Mouse (Mus musculus): ENCODE data around the gene Szt2. TPM values are rescaled to one million over a fixed set of nuclear protein-coding genes. Genes with fewer than 3 reads are reported as not detected.
A peak's percentile ranks its signal among the peaks of the same experiment; 100 is the strongest.

Szt2 gene
- polyA plus RNA-seq, 1 experiment from 2014 or later: 6.1 TPM

DNA sequence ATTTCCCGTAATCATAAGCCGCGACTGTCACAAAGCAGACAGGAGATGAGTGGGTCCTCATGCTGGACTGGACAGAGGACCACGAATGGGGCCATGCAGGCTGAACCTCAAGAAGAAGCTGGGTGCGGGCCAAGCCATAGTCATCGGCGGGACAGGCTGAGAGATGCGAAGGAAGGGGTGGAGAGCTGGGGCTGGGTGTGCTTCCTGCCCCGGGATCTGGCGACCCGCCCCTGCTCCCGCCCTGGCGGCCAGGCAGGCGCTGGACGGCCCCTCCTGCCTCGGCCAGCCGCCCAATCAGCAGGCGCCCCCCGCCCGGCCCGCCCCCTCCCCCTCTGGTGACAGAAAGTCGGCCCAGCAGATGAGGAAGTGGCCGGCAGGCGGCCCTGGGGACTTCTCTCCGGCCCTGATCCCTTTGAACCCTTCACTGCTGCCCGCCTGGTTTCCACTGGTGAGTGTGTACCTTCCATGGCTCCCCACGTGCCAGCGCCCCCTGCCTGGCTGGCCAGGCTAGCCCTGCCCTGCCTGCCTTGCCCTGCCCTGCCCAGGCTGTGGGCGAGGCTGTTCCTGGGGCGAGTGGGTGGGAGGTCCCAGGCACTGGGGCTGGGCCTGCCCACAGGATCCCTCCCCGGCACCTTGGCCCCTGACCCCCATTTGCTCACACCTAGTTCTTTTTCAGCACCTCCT is 18.8 kb upstream of the Szt2 start, which contains the start of gene Elovl1:
Gene Elovl1 (plus strand): TSS at position 326 of the 684 bp plus-strand sequence.
- Histone ChIP-seq H3K9me3 (ENCODE audit: low read length) (no peaks in the 10 kb centered on the region), H3K9ac (replicated peaks; ENCODE audit: low read depth) (peak within 1 kb of the TSS; percentile 80), H3K4me1 (ENCODE audit: insufficient read depth, low read depth, low read length) (peaks cover 24% of the 10 kb centered on the region; the same call in 1 of the 2 replicates), H3K4me2 (replicated peaks; ENCODE audit: low read depth, low read length) (peak within 1 kb of the TSS; percentile 83), H3K4me3 (ENCODE audit: low read depth, low read length) (peak within 1 kb of the TSS; percentile 71), H3K36me3 (ENCODE audit: insufficient read depth, low read length) (peaks cover 9% of the 10 kb centered on the region; the same call in 1 of the 2 replicates), H3K27me3 (replicated peaks; ENCODE audit: insufficient read depth, low read length) (no peaks in the 10 kb centered on the region), H3K27ac (ENCODE audit: low read length) (peak within 1 kb of the TSS; percentile 96)
- peak; percentile 98 for DNase-seq (ENCODE audit: low spot score)
- WGBS: under 1% methylated on average over 21 of the region's 31 CpGs
- TF ChIP-seq CTCF (IDR thresholded peaks at IDR 0.05) (peak; percentile 73), EP300 (IDR thresholded peaks at IDR 0.05) (no peak)
- ATAC-seq: peak; percentile 96

DNA sequence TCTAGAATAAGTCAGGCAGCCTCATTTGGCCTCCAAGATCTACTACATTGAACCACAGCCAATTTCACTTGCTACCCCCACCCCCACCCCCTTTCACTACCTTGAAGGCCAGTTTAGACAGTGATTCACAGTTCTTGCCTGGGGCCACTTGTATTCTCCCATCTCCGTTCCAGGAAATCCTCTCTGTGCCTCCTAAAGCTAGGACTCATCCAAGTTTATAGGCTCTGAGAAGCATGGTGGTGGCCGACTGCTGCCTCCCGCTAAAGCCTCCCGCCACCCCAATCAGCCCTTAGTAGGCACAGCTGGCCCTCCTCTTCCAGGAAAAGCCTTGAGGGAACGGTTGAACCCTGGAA is 18.3 kb upstream of the Szt2 start:
- TF ChIP-seq CTCF (IDR thresholded peaks at IDR 0.05) (no peak), EP300 (IDR thresholded peaks at IDR 0.05) (no peak)
- WGBS: 3% methylated on average over 5 of the region's 5 CpGs
- Histone ChIP-seq H3K4me2 (replicated peaks; ENCODE audit: low read depth, low read length) (peak overlapping the region; percentile 83), H3K36me3 (ENCODE audit: insufficient read depth, low read length) (peaks cover 7% of the 10 kb centered on the region; the same call in 1 of the 2 replicates), H3K4me3 (ENCODE audit: low read depth, low read length) (peak overlapping the region; percentile 71), H3K9ac (replicated peaks; ENCODE audit: low read depth) (peak overlapping the region; percentile 80; the same call in 1 of the 2 replicates), H3K9me3 (ENCODE audit: low read length) (no peaks in the 10 kb centered on the region), H3K27me3 (replicated peaks; ENCODE audit: insufficient read depth, low read length) (no peaks in the 10 kb centered on the region), H3K27ac (ENCODE audit: low read length) (peak overlapping the region; percentile 96), H3K4me1 (ENCODE audit: insufficient read depth, low read depth, low read length) (peaks cover 24% of the 10 kb centered on the region; the same call in 1 of the 2 replicates)
- ATAC-seq (peak; percentile 15), DNase-seq (ENCODE audit: low spot score) (no peak)

DNA sequence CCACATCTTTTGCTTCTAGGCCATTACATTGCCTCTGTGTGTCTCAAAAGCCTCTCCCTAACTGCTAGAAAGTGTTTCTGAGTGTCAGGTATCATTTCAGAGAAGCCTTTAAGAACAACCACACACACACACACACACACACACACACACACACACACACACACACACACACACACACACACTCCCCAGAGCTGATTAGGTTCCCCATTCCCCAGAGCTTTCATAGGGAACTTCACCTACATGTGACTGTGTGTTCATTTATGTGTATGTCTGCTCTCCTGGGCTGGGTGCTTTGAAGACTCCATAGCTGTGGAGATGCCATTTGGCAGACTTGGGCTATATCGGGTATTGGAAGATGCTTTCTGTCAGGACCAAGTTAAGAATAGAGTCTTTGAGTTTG is 16.3 kb upstream of the Szt2 start:
- no peak for ATAC-seq
- H3K4me1 ChIP-seq (ENCODE audit: insufficient read depth, low read depth, low read length): peaks cover 24% of the 10 kb centered on the region; the same call in 1 of the 2 replicates
- peaks cover 11% of the 10 kb centered on the region; the same call in 1 of the 2 replicates for H3K36me3 ChIP-seq (ENCODE audit: insufficient read depth, low read length)
- TF ChIP-seq CTCF (IDR thresholded peaks at IDR 0.05) (no peak), EP300 (IDR thresholded peaks at IDR 0.05) (no peak)
- no peaks in the 10 kb centered on the region for H3K27me3 ChIP-seq (replicated peaks; ENCODE audit: insufficient read depth, low read length)
- WGBS: 95% methylated on average over 1 of the region's 1 CpGs
- no peak overlapping the region for H3K4me3 ChIP-seq (ENCODE audit: low read depth, low read length)
- no peak overlapping the region for H3K9ac ChIP-seq (replicated peaks; ENCODE audit: low read depth)
- peak overlapping the region; percentile 69 for H3K27ac ChIP-seq (ENCODE audit: low read length)
- H3K9me3 ChIP-seq (ENCODE audit: low read length): no peaks in the 10 kb centered on the region
- H3K4me2 ChIP-seq (replicated peaks; ENCODE audit: low read depth, low read length): no peak overlapping the region
- no peak for DNase-seq (ENCODE audit: low spot score)

DNA sequence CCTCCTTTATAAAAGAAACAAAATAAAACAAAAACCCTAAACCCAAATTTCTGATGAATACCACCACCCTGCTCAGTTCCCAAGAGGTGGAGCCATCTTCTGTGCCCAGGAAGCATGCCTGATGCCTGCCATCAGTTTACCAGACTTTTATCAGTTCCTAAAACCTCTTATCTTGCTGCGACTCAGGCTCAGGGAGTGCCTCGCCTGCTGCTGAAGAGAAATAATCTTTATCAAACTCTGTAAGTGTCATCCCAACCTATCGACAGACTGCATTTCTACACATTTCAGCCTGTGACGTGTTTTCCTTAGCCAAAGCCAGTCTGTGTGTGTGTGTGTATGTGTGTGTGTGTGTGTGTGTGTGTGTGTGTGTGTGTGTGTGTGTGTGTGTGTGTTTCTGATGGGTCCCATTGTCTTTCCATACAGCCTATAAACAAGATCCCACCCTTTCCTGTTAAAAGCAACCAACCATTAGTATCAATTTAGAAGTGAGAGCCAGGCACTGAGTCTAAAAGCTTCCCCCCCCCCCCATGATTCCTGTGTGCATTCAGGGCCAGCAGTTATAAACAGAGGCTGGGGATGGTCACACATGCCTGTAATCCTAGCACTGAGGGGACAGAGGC is 15.6 kb upstream of the Szt2 start:
- ATAC-seq (peak; percentile 4), DNase-seq (ENCODE audit: low spot score) (peak; percentile 60)
- TF ChIP-seq CTCF (IDR thresholded peaks at IDR 0.05) (no peak), EP300 (IDR thresholded peaks at IDR 0.05) (peak; percentile 52)
- Histone ChIP-seq H3K36me3 (ENCODE audit: insufficient read depth, low read length) (peaks cover 15% of the 10 kb centered on the region; the same call in 1 of the 2 replicates), H3K27ac (ENCODE audit: low read length) (peak overlapping the region; percentile 69; the same call in 1 of the 2 replicates), H3K27me3 (replicated peaks; ENCODE audit: insufficient read depth, low read length) (no peaks in the 10 kb centered on the region), H3K9ac (replicated peaks; ENCODE audit: low read depth) (no peak overlapping the region), H3K4me3 (ENCODE audit: low read depth, low read length) (no peak overlapping the region), H3K4me1 (ENCODE audit: insufficient read depth, low read depth, low read length) (peaks cover 19% of the 10 kb centered on the region; the same call in 1 of the 2 replicates), H3K9me3 (ENCODE audit: low read length) (no peaks in the 10 kb centered on the region), H3K4me2 (replicated peaks; ENCODE audit: low read depth, low read length) (no peak overlapping the region)
- WGBS: 48% methylated on average over 4 of the region's 4 CpGs

DNA sequence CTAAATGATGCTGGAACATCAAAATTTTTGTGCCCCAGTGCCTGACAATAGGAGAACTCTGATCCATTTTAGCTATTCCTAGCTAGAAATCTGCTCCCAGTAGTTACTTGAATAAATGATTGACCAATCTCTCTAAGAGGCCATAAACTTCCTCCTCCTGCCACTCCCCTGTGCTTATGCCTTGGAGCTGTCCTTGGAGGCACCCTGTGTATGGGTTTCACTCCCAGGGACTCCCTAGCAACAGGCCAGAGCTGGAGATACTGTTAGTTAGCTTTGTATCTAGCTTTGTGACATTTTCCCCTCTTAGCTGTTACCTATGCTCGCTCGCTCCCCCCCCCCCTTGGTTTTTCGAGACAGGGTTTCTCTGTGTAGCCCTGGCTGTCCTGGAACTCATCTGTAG is 12.3 kb upstream of the Szt2 start:
- TF ChIP-seq CTCF (IDR thresholded peaks at IDR 0.05) (no peak), EP300 (IDR thresholded peaks at IDR 0.05) (no peak)
- Histone ChIP-seq H3K36me3 (ENCODE audit: insufficient read depth, low read length) (peaks cover 25% of the 10 kb centered on the region), H3K27ac (ENCODE audit: low read length) (no peak overlapping the region), H3K9me3 (ENCODE audit: low read length) (no peaks in the 10 kb centered on the region), H3K4me3 (ENCODE audit: low read depth, low read length) (no peak overlapping the region), H3K4me1 (ENCODE audit: insufficient read depth, low read depth, low read length) (no peaks in the 10 kb centered on the region), H3K27me3 (replicated peaks; ENCODE audit: insufficient read depth, low read length) (no peaks in the 10 kb centered on the region), H3K9ac (replicated peaks; ENCODE audit: low read depth) (no peak overlapping the region), H3K4me2 (replicated peaks; ENCODE audit: low read depth, low read length) (no peak overlapping the region)
- DNase-seq (ENCODE audit: low spot score) (peak; percentile 45), ATAC-seq (no peak)
- 95% methylated on average over 2 of the region's 3 CpGs for WGBS

DNA sequence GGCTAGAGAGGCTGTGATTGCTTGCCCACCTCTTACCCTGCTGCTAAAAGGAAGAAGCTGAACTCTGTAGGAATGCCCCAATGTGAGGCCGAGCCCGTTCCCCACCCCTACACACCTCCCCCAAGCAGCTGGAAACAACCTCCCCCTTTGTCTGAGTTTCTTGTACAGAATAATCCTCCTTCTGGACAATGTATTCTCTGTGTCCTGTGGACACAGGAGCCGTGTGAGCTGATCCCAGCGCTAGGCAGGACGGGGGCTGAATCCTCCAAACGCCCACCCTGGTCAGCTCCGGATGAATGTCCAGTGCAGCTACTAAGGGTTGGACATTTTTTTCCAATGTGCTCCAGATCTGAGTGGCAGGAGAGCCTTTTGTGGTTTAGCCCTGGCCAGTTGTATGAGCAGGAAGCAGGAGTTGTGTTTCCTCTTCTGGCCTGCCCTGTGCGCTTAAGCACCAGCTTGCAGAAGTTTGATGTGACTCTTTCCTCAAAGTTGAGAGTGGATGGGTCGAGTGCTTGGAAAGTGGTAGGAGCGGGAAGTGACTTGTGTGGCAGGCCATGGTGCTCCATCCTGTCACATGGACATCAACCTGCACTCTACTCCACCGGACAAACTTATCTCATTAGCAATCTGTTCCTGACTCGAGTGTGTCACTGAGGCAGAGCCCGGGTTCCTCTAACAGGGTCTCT is 8.2 kb upstream of the Szt2 start:
- ATAC-seq (peak; percentile 35; the same call in 1 of the 2 replicates), DNase-seq (ENCODE audit: low spot score) (no peak)
- Histone ChIP-seq H3K9me3 (ENCODE audit: low read length) (no peaks in the 10 kb centered on the region), H3K27ac (ENCODE audit: low read length) (no peak overlapping the region), H3K36me3 (ENCODE audit: insufficient read depth, low read length) (peaks cover 55% of the 10 kb centered on the region), H3K27me3 (replicated peaks; ENCODE audit: insufficient read depth, low read length) (no peaks in the 10 kb centered on the region), H3K4me2 (replicated peaks; ENCODE audit: low read depth, low read length) (no peak overlapping the region), H3K4me3 (ENCODE audit: low read depth, low read length) (no peak overlapping the region), H3K4me1 (ENCODE audit: insufficient read depth, low read depth, low read length) (no peaks in the 10 kb centered on the region), H3K9ac (replicated peaks; ENCODE audit: low read depth) (no peak overlapping the region)
- 73% methylated on average over 13 of the region's 13 CpGs for WGBS
- TF ChIP-seq CTCF (IDR thresholded peaks at IDR 0.05): no peak
- TF ChIP-seq EP300 (IDR thresholded peaks at IDR 0.05): no peak
